In the genomic region with DNA sequence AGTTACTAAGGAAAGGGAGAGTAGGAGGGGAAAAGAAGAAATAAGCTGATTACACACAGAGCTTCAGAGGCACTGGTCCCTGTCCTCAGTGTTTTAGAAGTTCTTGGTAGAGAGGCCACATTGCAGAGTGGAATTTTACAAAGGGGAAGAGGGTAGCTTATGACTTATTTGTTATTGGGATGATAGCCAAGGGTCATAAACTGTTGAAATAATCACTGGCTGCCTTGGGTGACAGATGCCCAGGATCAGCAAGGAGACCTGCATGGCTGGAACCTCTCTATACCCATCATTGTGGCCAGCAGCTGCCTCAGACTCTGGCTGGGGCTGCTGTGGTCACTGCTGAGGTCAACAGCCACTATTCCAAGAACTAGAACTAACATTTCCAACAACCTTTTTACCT, we compare ENCODE assay signal across 17 mouse cellular contexts. TPM values are rescaled to one million over a fixed set of nuclear protein-coding genes. Genes with fewer than 3 reads are reported as not detected.
A peak's percentile ranks its signal among the peaks of the same experiment; 100 is the strongest.
DNase-seq lines count a peak whose midpoint lies in the region; ATAC-seq lines count a peak whose summit lies in the region.
"Had no signal": no experiment of that assay in that cellular context is flagged by ENCODE, and none has a peak within 500 bp of the region (broad histone marks: within the 10 kb centered on the region; RNA-seq: fewer than 3 reads in every experiment).

No protein-coding gene starts in this region.

- no peak overlapping the region for H3K27ac ChIP-seq in kidney, embryonic 14.5 days (ENCODE audit: low read depth, low read length)
- H3K27ac ChIP-seq in brown adipose tissue, adult 24 weeks (replicated peaks; ENCODE audit: low read depth, low read length): peak overlapping the region; percentile 80
- H3K27ac ChIP-seq: embryonic facial prominence, embryonic 13.5 days; heart, embryonic 13.5 days; hindbrain, embryonic 10.5 days; neural tube, embryonic 13.5 days had no signal

- H3K4me1 ChIP-seq in kidney, embryonic 14.5 days (ENCODE audit: control insufficient read depth, insufficient read depth, low read length): 0 out of 2 replicates have a peak, but pooled peaks cover 3% of the 10 kb centered on the region
- H3K4me1 ChIP-seq in brown adipose tissue, adult 24 weeks (ENCODE audit: control insufficient read depth, insufficient read depth, insufficient read length, low read length): peaks cover 6% of the 10 kb centered on the region

- H3K27me3 ChIP-seq in kidney, embryonic 14.5 days (ENCODE audit: control insufficient read depth, insufficient read depth, low read length): no peaks in the 10 kb centered on the region
- H3K27me3 ChIP-seq: embryonic facial prominence, embryonic 13.5 days; heart, embryonic 13.5 days; megakaryocyte, embryonic 14.5 days; neural tube, embryonic 13.5 days had no signal

- peaks cover 5% of the 10 kb centered on the region for H3K36me3 ChIP-seq in kidney, embryonic 14.5 days (ENCODE audit: control insufficient read depth, insufficient read depth, low read length)

- H3K9ac ChIP-seq in kidney, embryonic 14.5 days (ENCODE audit: low read depth, low read length): no peak overlapping the region
- H3K9ac ChIP-seq: embryonic facial prominence, embryonic 13.5 days; heart, embryonic 13.5 days; lung, embryonic 14.5 days; neural tube, embryonic 13.5 days had no signal

- DNase-seq in kidney, postnatal 14 days: peak; percentile 41
- DNase-seq in 416B (ENCODE audit: low read depth) (peak; percentile 36), NIH3T3 (ENCODE audit: low read depth) (peak; percentile 32)
- no peak for DNase-seq in embryo, embryonic 10.5 days (ENCODE audit: low spot score)
- no peak for DNase-seq in ovary, postnatal 14 days (ENCODE audit: low spot score)
- DNase-seq: cerebellum, adult 11-12 months; gastrocnemius, postnatal 14 days; kidney, postnatal 4 days; lung, embryonic 14.5 days had no signal

- no peak overlapping the region for H3K4me3 ChIP-seq in kidney, embryonic 14.5 days (ENCODE audit: low read length)
- no peak overlapping the region for H3K4me3 ChIP-seq in brown adipose tissue, adult 24 weeks (ENCODE audit: insufficient read depth, low read depth, low read length)
- H3K4me3 ChIP-seq: embryonic facial prominence, embryonic 13.5 days; heart, embryonic 13.5 days; hindbrain, embryonic 10.5 days; megakaryocyte, embryonic 14.5 days; neural tube, embryonic 13.5 days had no signal

- ATAC-seq in kidney, embryonic 14.5 days (ENCODE audit: low FRiP score, low TSS enrichment): no peak
- ATAC-seq: inflammation-experienced regulatory T-cells, adult 6 months had no signal

- H3K4me2 ChIP-seq in kidney, embryonic 14.5 days (replicated peaks; ENCODE audit: low read depth, low read length): no peak overlapping the region
- H3K4me2 ChIP-seq: embryonic facial prominence, embryonic 13.5 days; heart, embryonic 13.5 days; lung, embryonic 14.5 days; neural tube, embryonic 13.5 days had no signal

- H3K9me3 ChIP-seq in kidney, embryonic 14.5 days (ENCODE audit: control insufficient read depth, low read length): no peaks in the 10 kb centered on the region
- H3K9me3 ChIP-seq: embryonic facial prominence, embryonic 13.5 days; heart, embryonic 13.5 days; hindbrain, embryonic 10.5 days; megakaryocyte, embryonic 14.5 days; neural tube, embryonic 13.5 days had no signal

RNA-seq across cellular contexts. Expression of gene Tbxas1, which starts 51.4 kb away (rescaled TPM):
- 2.4 and 3.3 TPM in 2 replicates for polyA plus RNA-seq in kidney, embryonic 14.5 days (2014; fragmentation: Nextera tagmentation; extraction: Ambion mirVana)
- 1.4 and 1.8 TPM in 2 replicates for polyA plus RNA-seq in brown adipose tissue, adult 24 weeks (2012; ENCODE audit: insufficient read depth, insufficient read length, missing spikeins)

RNA-seq across cellular contexts. Expression of gene Hipk2, which starts 52.1 kb away (rescaled TPM):
- polyA plus RNA-seq in kidney, embryonic 14.5 days (2014; fragmentation: Nextera tagmentation; extraction: Ambion mirVana): 31.0 and 33.6 TPM in 2 replicates
- 23.7 and 63.9 TPM in 2 replicates for polyA plus RNA-seq in brown adipose tissue, adult 24 weeks (2012; ENCODE audit: insufficient read depth, insufficient read length, missing spikeins)

Comparison
In these comparisons a context has a peak if more than half of its experiments do, and no peak if none do; other contexts are left out.
1. DNase-seq: peak in kidney, postnatal 14 days (single experiment), 416B (single experiment) and NIH3T3 (single experiment); none in embryo, embryonic 10.5 days (single experiment) and ovary, postnatal 14 days (single experiment).